Mouse (Mus musculus): ENCODE measurements around the gene Tex22.

Gene Tex22

DNA sequence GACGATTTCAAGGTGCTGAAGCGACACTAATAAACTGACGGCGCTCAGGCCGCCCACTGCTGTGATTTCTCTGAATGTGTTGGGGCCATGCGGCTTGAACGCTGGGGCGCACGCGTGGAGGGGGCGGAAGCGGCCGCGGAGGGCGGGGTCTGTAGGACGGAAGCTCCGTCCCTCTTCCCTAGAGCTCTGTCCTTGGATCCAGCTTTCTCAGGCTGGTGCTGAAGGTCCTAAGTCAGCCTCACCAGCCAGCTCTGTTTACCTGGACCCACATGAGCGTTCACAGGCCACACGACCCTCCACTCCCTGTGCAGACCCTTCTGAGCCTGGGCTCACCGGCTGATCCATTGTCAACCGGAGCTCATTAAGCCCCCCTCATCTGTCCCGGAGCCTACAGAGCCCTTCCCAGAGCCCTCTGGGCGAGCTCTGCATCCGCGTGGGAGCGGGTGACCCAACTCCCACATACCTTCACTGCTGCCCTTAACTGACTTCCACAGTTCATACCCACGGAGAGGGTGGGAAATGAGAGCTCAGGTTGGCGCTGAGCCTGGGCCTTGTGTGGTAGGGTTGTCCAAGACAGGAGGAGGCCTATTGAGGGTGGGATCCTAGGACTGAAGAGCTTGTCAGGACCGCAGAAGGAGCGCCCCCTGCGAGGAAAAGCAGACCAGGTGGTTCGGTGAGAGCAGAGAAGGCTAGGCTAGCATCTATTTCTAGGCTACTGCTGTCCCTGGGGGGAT is at the start of gene Tex22:
Tex22 (plus strand) TSS at position 174 of the 734 bp plus-strand sequence.
- peak; percentile 88 to 90 for DNase-seq (ENCODE audit: low spot score in 2 of 2)

DNA sequence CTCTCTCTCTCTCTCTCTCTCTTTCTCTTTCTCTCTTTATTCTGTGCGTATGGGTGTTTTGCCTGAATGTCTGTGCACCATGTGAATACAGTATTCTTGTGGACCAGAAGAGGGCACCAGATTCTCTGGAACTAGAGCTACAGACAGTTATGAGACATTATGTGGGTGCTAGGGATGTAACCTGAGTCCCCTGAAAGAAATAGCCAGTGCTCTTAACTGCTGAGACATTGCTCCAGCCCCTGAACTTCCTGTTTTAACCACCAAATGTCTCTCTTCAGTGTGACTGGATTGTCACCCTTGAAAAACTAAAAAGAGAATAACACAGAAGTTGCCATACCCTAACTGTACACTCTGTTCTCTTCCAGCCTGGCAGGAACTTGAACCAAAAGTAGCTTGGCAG is 47.7 kb upstream of the Tex22 start:
- DNase-seq (ENCODE audit: low spot score in 2 of 2): no peak

DNA sequence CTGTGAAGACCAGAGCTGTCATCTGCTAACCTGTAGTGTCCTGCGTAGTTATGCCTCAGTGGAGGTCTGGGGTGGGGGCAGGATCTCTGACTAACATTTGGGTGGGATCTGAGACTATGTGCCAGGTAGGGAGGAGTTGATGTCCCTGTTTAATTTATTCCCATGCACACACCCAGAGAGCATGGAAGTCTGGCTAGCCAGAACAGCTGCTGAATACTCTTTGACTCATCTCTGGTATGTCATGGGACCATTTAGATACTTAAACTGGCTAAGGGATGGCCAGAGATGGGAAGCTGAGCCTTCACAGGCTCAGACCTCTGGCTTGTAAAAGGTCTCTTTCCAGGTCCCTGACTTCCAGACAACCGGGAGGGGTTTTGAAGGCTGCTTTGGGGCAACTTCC is 46.8 kb upstream of the Tex22 start:
- DNase-seq (ENCODE audit: low spot score in 2 of 2): no peak

DNA sequence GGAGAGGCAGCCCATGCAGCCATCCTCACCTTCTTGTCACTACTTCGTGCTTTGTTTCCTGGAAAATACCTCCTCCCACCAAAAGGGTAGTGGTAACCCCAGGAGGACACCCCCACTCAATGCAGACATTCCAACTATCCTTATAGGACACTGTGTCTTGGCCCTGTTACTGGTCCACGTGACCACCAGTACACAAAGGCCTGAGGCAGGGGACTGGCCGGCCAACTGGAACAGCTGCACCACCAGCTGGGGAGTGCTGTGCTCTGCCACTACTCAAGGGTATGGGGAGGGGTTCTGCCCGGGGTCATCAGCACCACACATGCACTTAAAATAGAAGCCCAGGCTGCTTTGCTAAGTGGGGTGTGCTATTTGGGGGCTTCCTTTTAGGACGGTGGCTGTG is 46.2 kb upstream of the Tex22 start:
- DNase-seq (ENCODE audit: low spot score in 2 of 2): no peak

DNA sequence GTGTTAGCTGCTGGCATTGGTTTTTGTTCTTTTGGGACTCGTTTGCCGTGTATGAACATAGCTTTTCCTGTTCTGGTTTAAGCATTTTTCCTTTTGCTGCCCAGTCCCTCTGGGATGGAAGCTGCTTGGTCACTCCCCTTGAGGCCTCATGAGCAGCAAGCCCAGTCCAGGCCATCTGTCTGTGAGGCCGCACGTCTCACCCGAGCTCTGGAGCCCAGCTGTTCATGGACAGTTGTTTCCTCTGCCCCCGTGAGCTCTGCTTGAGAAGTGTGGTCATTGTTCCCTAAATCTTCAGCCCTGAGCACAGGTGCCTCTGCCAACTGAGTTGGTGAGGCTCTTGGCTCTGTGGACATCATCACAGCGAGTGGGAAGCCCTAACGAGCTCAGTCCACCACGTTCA is 45.4 kb upstream of the Tex22 start:
- no peak for DNase-seq (ENCODE audit: low spot score in 2 of 2)

DNA sequence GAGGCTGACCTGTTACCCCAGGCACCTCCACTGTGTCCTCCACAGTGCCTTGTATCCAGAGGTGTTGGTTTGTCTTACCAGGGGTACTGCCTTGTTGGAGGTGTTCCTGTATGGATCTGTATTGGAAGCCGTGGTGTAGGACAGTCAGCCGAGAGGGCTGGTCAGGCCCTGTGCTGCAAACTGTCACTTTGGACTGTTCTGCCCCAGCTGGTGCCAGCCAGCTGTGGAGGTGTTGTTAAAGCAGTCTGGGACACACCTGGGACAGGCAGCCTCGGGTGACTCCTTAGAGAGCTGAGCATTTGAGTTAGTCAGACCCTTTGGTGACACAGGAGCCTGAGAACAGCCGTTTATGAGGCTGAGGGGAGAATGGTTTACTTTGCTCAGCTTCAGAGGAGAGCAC is 44.3 kb upstream of the Tex22 start:
- DNase-seq (ENCODE audit: low spot score in 2 of 2): no peak

DNA sequence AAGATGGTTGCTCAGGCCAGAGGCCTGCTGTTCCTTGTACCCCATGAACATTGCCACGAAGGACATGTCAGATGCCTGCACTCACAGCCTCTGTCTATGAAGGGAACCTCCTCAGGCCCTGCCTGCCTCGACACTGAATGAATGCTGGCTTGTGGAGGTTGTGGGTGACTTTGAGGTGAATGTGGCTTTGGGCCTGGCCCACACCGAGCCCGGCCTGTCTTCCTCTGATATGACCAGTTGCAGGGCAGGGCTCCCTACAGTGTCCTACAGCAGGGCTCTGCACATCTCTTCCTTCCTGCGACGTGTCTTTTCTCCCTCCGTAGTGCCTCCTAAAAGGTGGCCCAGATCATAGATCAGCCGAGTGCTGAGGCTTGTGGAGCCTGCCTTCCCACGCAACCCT is 43.3 kb upstream of the Tex22 start:
- DNase-seq (ENCODE audit: low spot score in 2 of 2): no peak

DNA sequence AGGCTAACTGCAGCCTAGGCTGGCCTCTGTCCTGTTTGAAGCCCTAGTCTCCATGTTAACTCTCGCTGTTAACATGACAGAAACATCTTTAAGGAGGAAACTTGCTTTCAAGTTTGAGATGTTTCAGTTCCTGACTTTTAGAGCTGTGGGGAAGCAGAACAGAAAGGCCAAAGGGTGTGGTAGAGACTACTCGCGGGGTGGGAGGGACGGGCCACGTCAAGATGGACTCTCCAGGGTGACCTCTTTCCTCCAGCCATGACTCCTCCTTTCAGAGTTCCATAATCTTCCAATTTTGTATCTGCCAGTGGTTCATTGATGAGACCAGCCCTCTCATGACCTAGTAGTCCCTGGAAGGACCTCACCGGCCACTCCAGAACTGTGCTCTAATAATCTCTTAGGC is 42.9 kb upstream of the Tex22 start:
- DNase-seq (ENCODE audit: low spot score in 2 of 2): no peak

DNA sequence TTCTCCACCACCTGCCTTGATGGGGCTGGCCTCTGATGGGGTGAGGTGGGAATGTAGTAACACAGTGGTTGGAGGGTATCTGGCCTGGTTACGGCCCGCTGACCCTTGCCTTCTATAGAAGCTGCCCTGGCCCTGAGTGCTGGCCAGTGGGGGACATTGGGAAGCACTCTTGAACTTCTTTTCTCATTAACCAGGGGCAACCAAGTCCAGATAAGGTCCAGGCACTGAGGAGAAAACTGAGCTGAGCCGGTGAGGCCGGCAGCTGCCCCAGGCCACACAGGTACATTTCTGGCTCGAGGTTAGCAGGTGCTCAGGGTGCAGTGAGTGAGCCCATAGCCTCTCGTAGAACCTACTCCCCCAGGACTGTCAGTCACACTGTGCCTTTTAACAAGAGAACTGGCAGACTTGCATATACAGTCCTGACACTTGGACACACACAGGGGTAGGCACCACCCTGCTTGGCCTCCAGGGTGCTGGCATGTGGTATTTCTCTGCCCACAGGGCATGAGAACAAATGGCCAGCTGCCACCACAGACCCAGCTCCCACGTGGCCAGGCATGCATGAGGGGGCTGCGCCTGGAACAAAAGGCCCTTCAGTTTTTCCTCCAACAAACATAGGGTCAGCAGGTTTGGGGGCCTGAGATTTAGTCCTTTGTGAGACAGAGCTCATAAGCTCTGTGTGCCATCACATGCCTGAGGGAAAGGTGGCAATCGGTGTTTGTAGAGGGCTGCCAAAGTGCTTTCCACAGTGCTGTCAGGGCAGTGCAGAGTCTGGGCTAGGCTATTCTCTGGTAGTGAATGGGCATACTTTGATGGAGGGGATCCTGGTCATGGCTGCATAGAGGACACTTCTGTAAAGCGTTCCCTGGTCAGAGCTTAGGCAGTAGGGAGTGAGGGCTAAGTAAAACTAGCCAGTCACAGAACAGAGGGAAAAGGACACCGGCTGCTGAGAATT is 41.7 kb upstream of the Tex22 start:
- peak in 1 of 2 experiments; percentile 32 for DNase-seq (ENCODE audit: low spot score in 2 of 2)

DNA sequence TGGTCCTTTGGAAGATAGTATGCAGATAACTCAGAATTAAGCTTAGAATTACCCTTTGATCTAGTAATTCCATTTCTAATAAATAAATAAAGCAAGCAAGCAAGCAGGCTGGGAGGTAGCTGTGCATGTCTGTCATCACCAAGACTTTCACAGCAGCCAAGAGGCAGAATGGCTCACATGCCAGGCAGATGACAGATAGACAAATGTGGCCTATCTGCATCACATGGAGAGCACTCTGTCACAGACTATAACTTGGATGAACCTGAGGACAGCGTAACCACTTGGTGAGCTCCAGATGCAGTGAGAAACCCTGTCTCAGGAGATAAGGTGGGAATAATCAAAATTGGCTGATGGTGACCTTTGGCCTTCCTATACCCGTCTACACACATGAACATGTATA is 39.2 kb upstream of the Tex22 start:
- no peak for DNase-seq (ENCODE audit: low spot score in 2 of 2)

DNA sequence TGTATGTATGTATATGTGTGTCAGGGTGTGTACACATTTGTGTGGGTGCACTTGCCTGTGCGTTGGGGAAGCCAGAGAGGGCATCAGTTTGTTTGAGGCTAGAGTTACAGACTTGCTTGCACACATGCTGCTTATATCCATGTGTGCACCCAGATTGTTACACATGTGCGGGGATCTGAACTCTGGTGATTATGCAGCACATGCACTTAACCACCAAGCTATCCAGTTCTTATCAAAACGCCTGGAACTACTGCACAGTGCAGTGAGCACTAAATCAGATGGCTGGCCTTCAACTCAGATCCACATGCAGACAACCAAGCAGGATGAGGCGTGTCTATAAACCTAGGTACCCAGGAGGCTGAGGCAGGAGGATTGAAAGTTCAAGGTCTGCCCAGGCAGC is 37.3 kb upstream of the Tex22 start:
- DNase-seq (ENCODE audit: low spot score in 2 of 2): no peak

DNA sequence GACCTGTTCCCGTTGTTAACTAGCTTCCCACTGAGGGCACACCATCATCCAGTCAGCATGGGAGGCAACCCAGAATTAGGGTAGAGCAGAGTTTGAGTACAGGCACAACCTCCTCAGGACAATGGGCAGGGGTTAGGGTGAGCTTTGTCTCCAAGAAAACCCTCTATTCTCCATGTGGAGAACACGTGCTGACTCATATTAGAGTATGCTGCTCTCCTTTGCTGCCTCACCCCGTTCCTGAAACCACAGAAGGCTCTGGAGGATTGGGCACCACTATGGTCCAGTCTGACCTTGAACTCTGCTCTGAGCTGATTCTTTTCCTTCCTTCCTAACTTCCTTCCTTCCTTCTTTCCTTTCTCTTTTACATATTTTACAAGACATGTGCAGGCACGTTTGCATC is 35.9 kb upstream of the Tex22 start:
- no peak for DNase-seq (ENCODE audit: low spot score in 2 of 2)

DNA sequence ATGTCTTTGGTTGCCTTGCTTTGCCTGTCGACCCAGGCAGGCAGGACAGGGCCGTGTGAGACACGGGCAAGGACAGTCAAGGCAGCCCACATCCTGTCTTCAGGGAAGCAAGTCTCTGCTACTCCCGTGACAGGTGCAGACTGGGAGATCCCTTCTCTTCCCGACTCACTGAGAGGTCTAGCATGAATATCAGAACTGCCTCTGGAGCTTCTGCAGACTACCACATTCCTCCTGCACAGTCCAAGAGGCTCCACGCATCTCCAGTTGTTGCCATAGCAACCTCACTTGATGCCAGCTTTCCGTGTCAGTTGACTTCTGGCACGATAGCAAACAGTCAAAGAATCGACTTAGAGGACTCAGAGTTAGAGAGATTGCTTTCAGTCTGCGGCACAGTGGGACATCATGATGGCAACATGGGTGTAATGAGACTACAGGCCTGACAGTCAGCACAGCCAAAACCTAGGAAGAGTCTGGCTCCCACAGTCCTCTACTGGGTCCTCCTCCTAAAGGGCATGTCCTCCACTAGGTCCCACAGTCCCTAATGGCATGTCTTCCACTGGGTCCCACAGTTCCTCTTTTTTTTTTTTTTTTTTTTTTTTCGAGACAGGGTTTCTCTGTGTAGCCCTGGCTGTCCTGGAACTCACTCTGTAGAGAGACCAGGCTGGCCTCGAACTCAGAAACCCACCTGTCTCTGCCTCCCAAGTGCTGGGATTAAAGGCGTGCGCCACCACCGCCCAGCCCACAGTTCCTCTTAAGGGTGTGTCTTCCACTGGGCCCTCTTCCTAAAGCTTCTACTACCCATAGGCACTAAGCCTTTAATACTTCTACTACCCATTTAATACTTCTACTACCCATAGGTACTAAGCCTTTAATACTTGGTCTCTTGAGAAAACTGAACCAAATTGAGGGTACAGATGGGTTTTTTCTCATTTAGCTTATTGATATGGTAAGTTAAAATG is 32.5 kb upstream of the Tex22 start:
- DNase-seq (ENCODE audit: low spot score in 2 of 2): peak; percentile 65 to 71

DNA sequence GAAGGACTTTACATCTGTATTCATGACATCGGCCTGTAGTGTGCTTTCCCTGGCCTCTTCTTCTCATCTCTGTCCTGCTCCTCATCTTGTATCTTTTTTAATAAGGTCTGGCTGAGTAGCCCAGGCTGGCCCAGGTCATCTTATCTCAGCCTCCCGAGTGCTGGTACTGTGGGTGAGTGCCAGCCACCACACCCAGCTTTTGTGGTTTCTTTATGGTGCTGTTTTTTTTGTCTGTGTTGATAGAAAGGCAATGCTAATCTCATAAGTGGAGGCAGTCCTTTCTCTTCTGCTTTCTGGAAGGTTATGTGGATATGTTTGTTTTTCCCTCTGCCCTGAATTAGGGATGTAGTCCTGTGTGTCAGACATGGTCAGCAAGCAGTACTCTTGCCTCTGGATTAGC is 31.8 kb upstream of the Tex22 start:
- DNase-seq (ENCODE audit: low spot score in 2 of 2): no peak

DNA sequence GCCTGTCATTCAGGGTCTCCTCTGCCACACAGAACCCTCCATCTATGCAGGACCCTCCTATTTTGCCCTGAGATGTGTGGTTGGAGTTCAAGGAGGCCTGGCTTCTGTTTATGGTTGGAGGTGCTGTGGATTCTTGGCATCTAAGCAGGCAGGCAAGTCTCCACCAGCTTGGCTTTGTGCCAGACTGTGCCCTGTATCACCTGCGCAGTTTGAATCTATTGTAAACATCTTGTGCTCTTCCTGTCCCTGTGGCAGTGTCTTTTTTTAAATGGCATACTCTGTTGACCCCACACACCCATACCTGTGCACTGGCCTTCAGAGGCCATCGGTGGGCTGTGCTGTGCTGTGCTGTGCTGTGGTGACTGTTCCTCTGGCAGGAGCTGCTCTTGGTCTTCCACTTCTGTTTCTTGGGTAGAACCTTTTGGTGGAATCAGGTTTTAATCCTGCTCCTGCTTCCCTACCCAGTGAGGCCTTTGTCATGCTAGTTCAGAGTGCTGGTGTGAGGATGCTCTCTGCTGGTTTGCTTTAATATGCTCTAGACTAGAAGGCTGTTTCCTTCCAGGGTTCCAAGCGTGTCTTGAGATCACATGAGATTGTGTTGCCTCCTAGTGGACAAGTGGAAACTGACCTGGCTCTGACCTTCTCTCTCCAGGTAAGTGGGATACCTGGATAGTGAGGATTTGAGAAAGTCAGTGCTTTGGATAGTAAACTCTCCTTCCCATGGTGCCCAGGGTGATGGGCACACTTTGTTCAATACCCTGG is 29.2 kb upstream of the Tex22 start:
- DNase-seq (ENCODE audit: low spot score in 2 of 2): peak in 1 of 2 experiments; percentile 34

DNA sequence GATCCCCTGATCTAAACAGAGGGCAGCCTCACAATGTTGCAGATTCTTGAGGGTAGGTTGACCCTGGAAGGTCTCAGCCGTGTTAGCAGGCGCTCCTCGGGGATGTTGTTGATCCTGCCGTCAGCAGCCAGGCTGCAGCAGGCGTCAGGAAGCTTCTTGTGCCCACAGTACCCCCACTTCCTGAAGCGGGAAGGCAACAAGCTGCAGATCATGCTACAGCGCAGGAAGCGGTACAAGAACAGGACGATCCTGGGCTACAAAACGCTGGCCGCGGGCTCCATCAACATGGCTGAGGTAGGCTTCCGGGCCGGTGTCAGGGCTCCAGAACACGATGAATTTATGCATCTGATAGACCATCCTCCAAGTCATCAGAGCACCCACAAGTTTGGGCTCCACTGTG is 27.4 kb upstream of the Tex22 start:
- DNase-seq (ENCODE audit: low spot score in 2 of 2): no peak

DNA sequence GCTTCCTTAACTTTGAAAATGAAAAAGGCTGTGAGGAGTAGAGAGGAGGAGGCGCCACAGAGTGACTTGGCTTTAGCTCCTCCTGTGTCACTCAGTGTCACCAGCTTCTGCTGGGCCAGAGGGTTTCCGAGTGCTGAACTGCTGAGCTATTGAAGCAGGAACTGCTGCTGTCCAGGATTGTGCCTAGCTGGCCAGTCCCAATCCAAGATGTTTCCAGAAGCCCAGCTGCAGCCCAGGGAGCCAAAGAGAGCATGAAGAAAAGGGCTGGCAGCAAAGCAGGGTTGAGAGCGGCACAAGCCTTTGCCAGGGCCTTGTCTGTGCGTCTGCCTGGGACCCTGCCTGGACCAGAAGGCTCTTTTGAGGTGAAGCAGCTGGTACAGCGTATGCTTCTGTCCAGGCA is 26.2 kb upstream of the Tex22 start:
- no peak for DNase-seq (ENCODE audit: low spot score in 2 of 2)

DNA sequence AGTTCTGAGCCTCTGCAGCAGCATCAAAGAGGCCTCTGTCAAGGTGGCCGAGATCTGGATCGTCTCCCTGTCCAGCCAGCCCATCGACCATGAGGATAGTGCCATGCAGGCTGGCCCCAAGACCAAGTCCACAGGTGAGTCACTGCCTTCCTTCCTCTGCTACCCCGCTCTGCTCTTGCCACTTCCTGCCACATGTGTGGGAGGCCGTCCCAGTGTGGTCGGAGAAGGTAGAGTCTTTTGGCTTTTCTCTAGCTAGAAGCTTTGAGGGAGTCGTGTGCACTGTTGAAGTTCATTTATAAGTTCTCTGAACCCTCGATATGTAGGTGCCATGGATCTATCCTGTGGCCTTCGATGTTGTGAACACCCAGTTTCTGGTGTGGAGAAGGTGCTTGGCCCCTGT is 24.5 kb upstream of the Tex22 start:
- no peak for DNase-seq (ENCODE audit: low spot score in 2 of 2)

DNA sequence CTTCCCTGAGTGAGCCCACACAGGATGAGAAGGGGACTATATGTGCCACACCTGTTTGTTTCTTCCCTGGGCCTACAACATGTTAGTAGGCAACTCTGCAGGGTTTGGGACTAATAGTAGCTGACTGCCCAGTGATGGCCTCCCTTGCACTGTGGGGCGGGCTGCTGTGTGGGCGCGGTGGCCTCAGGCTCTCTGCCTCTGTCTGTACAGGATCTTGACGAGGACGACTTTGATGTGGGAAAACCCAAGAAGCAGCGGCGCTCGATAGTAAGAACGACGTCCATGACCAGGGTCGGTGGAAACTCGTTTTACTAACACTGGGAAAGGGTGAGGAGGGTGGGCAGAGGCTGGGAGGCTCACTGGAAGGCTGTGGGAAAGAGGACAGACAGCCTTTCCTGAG is 23.6 kb upstream of the Tex22 start:
- no peak for DNase-seq (ENCODE audit: low spot score in 2 of 2)

DNA sequence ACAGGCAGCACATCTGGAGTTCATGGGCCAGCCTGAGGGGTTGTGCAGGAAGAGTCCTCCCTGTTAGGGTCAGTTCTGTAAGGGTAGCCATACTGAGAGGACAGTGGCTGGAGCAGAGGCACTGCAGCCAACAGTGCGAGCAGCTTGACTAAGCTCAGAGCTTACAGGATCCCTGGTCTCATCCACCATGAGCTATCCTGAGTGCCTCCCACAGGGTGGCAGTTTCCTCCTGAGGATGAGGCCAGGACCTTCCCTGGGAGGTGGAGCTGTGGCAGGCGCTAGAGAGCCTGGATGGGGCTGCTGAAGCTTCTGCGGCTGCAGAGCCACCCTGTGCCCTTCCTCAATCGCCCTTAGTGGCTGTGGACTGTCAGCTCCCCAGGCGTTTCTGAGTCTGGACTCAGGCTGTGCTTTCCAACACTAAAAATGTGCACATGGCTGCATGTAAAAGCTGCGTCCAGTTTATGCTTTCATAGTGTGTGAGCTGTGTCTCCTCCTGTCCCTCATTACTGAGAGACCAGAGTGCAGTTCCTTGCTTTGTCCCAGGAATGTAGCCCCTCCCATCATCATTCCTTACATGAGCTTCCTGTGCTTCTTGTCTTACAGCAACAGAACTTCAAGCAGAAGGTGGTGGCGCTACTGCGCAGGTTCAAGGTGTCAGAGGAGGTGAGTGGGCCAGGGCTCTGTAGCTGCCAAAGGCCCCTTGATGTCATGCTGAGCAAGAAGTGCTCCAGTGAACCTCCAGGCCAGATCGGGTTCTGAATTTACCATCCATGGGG is 22.5 kb upstream of the Tex22 start:
- no peak for DNase-seq (ENCODE audit: low spot score in 2 of 2)
